Mouse (Mus musculus) G1E-ER4 (cell line): ENCODE measurements around the gene Fmo4. TPM values are rescaled to one million over a fixed set of nuclear protein-coding genes. Genes with fewer than 3 reads are reported as not detected.

Experiments used
- GATA1 ChIP-seq: IDR thresholded peaks from one replicate; pipeline ENCODE4 v1.8.0; 2012; ENCODE audit warnings: low read length, inconsistent platforms
- polyA plus RNA-seq: library from polyadenylated mRNA; stranded (reverse); fragments of >175 nt; gene quantifications from 2 replicates; pipeline ENCODE4 v1.2.3, GENCODE M21; 2012

The Fmo4 gene
- not detected in 2 replicates for polyA plus RNA-seq

DNA sequence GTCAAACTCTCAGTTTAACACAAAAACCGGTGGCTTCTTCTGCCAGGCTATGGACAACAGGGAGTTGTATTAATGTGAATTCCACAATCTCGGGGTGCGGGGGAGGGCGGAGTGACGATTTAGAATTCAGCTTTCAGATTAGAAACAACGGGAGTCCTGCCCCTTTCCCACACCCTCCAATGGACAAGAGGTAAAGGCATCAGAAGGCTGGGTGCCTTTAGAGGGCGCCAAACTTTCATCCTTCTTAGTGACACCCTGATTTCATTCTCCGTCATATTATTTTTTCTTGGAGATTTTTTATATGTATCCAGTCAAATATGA lies at the start of gene Fmo4:
TSS of gene Fmo4 (minus strand) at position 137 of the 321 bp plus-strand sequence.
- no peak for TF ChIP-seq GATA1

DNA sequence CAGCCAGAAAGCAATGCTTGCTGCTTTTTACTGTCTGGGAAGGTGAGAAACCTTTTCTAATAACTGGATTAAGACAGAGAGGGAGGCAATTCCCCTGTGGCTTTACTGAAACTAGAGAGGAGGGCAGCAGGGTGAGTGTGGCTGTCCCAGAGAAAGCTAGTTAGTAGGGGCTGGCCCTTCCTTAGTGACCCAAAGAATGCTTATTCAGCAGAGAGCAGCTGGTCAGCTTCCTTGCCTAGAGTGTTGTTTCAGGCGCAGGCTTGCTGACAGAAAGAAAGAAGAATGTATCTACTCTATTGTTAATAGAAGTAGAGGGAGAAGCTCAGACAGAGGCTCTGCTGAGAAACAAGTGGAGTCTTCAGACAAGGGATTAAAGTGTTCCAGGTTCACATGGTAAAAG lies 48.6 kb upstream of the Fmo4 start:
- no peak for TF ChIP-seq GATA1

DNA sequence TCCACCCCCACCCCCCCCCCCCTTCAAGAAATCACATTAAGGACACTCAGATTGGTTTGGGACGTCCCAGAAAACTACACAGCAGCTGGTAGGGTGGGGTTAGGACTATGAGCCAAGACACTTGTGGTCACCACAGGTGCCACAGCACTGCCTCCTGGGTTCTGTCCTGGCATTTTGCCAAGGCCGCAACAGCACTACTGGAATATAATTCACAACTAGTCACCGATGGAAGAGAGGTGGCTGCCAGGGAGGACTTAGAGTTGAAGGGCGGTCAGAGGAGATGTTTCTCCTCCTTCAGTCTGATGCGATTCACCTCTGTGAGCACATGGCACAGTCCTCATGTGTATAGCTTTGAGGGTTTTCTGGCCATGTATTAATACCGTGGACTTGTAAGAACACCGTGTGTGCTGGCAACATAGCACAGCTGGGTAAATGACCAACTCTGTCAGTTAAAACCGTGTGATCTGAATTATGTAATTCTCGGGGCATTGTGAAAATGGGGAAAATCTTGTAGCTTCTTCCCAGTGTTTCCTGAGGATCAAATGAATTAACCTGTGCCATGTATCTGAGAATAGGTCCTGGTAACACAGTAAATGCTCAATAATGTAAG lies 46.3 kb upstream of the Fmo4 start:
- TF ChIP-seq GATA1, result no peak

DNA sequence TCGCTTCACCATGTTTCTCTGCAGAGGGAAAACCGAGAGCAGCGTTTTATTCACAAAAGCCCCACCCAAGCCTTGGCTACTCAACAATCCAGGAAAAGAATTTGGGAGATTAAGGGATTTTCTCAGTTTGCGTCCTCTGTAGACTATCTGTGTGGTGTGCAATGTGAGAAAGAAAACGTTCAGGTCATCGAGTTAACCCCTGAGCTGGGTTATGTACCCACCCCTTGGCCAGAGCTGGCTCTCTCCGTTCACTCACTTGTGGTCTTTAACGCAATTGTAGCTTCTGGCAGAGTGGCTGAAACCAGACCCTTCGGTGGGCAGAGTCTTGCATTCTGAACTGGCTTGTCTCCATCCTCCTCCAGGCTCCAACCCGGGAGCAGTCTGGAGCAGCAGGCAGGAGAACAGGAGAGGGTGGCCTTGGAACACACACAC lies 45.8 kb upstream of the Fmo4 start:
- TF ChIP-seq GATA1, result no peak

DNA sequence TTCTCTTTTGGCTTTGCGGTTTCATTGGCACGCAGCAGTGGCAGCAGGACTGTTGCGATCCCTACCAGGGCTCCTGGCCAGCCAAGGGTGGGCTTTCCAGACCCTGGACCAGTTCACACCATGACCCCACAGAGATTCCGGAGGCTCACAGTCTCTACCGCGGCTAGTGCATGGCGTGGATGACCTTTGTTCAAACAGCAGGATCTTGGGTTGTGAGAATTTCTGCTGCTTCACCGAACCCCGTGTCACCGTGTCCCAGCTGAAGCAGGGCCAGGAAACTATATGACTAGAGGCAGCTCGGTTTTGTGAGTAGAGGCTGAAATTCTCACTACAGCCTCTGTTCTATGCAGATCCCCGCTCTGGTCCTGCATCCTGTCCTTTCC lies 45.0 kb upstream of the Fmo4 start:
- TF ChIP-seq GATA1, result no peak

DNA sequence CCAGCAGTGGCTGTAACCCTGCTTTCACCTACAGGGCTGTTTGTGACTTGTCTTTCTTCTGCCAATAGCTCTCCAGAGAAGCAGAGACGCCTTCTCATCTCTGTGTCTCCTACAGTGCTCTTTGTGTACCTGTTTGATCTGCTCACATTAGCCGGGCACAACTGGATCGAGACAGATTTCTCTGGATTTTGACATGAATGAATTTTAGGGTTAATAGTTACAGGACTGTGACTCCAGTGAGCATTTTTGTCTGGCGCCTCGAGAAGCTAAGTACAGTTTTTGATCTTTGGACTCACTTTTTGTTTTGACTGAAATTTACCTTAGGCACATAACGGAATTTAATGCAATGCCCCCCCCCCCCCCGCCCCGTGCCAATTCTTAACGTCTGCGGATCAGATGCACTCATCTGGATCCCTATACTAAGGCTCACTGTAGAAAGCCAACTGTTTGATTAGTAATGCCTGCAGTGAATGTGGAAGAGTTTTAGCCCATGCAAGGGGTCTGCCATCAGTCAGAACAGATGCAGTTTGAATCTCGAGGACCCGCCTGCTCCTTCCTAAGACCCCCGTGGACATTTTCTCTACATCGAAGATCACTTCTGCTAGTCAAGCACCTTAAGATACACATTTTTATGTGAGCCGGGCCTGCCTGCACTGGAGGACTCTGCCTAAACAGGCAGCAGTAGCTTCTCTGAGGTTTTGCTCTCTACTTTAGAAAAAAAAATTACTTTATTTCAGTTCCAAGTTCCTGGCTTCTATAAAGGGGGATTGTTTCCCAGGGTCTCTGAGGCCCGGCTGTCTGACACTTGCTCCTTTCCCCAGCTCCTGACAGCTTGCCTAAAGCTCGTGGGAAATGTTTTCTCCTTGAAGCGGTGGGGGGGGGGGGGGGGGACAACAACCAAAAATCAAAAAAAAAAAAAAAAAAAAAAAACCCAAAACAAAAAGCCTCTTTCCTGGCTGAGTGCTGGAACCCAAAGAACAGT lies 44.3 kb upstream of the Fmo4 start:
- TF ChIP-seq GATA1, result no peak

DNA sequence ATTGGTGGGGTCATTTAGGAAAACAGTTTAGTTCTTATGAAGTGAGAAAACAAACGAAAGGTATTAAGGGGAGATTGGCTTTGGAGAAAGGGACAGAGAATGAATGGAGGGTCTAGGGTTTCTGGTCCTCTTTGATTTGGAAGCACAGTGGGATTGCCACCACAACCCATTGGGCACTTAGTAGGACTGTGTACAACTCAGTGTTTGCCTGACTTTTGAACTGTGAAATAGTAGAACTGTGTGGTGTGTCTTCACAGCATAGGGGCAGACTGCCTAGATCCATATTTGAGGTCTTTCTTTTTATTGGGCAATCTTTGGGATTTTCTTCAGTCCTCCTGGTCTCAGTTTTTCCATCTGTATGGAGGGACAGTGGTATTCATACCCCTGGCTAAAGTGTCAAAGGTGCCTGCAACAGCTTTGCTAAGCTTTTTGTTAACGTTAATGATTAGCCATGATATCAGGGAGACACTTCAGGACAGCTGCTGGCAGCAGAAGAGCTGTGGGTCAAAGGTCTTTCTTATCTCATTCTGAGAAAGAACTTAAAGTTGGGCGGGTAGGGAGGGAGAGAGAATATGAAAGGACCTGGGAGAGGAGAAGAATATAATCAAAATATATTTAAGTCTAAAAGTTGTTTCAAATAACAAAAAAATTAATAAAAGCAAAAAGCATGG lies 40.2 kb upstream of the Fmo4 start:
- no peak for TF ChIP-seq GATA1

DNA sequence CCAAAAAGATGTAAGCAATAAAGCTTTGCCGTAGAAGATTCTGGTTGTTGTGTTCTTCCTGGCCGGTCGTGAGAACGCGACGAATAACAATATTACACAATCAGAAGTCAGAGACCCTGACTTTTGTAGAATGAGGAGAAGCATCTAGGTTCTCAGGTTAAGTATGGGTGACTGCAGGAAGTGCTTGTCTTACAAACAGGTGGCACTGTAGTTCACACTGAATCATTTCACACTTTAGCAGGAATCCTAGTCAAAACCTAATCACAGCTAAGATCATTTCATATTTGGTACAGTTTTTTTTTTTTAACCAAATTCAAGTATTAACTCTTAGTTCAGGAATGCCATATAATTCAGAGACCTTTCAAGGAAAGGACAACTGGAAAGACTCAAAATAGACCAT lies 33.8 kb upstream of the Fmo4 start:
- TF ChIP-seq GATA1, result no peak

DNA sequence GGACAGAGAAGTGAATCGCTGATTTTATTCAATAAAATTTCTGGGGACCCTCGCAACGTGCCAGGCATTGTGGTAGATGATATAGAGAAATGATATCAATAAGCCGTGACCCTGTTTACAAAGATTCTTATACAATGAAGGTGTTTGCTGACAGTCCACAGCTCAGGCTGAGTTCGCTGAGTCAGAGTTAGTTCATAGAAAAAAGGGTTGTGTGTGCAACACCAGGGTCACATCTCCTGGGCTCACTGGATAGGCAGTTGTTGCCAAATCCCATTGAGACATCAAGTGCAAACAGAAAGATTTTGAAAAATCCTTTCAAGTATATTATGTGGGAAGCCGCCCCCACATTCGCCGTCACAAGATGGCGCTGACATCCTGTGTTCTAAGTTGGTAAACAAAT lies 26.4 kb upstream of the Fmo4 start:
- TF ChIP-seq GATA1, result no peak

DNA sequence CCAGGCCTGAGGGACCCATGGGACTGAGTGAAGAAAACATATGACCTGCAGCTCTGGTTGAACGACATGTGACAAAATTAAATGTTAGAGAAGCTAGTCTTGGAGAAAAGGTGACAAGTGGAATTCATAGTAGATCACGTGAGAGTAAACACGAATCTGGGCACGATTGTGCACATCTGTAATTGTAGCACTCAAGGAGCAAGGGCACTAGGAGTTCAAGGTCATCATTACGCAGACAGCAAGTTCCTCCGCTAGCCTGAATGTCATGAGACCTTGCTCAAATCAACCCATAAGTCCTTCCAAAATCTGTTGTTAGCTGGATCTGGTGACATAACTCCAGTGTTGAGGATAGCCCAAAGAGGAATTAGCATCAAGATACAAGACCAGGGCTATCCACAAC lies 25.2 kb upstream of the Fmo4 start:
- no peak for TF ChIP-seq GATA1

DNA sequence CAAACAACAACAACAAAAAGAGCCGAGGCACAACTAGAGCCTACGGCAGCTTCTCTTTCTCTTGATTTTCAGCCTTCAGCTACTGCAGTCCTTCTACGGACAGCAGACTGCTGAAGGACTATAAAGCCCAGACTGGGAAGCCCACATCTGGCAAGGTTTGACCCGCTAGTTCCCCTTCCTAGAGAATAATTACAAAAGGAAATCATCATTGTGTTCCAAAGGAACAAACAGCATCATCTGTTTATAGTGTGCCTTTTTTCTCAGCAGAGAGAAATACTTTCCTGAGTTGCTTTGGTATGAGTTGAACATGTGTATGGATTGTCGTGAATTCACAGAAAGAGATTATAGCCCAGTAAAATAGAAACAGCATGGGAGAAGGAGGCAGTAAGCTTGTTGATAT lies 20.6 kb upstream of the Fmo4 start:
- no peak for TF ChIP-seq GATA1

DNA sequence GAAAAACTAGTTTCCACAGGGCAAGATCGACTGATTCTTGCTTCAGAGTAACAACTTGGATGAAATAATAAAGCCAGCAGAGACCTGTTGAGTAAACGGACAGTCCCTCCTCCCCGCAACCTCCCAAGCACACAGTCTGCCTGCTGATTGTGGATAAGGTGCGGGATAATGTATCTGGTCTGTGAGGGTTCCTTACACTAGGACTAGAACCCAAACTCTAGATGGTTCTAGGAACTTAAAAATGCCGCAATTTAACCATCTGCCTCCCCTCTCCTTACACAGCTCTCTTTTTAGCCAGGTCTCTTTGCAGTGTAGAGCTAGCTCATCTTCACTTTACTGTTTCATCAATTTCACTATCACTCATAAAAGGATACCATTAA lies 18.8 kb upstream of the Fmo4 start:
- TF ChIP-seq GATA1, result no peak

DNA sequence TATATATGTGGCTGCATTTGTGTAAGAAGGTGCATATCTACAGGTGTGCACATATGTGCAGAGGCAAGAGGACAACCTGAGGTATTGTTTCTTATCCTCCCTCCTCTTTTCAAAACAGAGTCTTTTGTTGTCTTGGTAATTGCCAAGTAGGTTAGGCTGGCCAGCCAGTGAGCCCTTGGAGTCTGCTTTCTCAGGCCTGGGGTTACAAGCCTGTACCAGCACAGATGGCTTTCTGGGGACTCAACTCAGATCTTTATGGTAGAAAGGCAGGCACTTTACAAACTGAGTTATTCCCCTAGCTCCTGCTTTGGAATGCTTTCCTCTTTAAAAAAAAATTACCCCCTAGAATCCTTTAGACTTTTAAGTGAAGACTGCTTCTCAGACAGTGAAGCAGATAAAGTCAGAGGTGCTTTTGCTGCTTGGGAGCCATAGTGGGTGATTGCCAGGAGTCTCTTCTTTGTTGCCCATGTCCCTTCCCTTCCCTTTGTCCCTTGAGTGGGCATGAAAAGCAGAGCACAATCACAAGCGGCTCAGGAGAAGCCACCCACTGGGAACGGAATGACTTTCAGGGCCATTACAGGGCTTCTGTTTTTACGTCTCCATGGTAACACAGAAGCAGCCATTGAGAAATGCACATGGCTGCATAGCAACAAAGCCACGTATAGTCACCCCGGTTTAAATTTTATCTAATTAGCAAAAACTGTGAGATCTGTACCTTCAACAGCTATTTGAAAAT lies 18.2 kb upstream of the Fmo4 start:
- TF ChIP-seq GATA1, result no peak

DNA sequence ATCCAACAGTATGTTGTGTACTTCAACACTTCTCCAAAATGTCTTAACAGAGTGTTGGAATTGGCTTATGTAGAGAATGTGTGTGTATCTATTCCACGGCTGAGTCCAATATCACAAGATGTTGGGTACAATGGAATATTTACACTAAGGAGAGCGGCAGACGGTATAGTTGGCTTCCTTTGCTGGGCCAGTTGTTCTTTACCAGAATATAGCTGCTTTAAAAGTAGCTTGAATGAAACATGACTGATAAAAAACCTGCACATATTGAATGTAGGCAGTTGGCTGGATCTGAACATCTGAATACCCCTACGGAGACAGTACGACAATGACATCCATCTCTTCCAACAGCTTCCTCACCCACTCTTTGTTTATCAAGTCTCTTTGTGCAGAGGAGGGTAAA lies 5.5 kb upstream of the Fmo4 start:
- TF ChIP-seq GATA1, result no peak

DNA sequence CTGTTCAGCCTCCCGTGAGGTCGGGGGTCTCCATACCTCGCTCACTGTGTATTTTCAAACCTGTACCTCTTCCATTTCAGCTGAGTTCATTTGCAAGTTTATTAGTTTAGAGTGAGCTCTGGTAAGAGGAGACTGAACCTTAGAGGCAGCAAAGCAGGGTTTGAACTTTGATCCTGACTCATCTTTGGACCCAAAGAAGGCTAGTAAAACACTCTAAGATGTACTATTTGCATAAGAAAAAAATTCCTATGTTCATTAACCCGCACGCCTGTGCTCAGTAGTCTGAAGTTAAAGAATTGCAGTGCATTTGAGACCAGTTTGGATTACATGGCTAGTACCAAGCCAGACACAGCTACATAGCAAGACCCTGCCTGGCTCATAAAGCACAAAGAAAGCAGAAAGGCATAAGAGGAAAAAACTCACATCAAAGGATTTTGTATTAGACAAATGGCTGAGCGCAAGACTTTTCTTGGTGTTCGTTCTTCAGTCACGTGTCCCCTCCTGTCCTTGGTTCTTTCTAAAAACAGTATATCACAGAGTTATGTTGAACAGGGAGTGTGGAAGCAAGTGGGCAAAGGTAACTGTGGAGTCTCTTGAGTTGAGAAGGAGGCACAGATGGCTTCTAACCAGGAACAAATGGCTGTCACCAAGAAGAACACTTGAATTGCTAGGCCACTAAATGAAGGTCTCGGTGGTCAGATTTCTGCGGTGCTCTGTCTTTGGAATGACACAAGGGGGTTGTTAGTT lies 1.8 kb upstream of the Fmo4 start:
- no peak for TF ChIP-seq GATA1
